Mouse (Mus musculus): ENCODE results near the gene Apold1. TPM values are rescaled to one million over a fixed set of nuclear protein-coding genes. Genes with fewer than 3 reads are reported as not detected.

The Apold1 gene
- polyA plus RNA-seq, 1 experiment from 2014 or later = 0.23 TPM

- CTCF ChIA-PET = interaction anchor here (0.7 to 4.9 kb wide), 16 partner anchors 10 to 118 kb away, joined by 3 to 40 read pairs (median 8); partner anchors contain the start of gene Ddx47
- in situ Hi-C loops (cut with MboI; ENCODE audit: low pct_unique_long_range_greater_than_20kb) = loop anchor here (5.0 kb wide), 2 partner anchors 42 to 117 kb away; partner anchors contain the start of gene Gprc5a
- no peak for DNase-seq (ENCODE audit: low read depth, low spot score)
- peak; percentile 72 for ATAC-seq
- no peak for TF ChIP-seq CTCF (IDR thresholded peaks at IDR 0.05)
- POLR2A ChIA-PET = interaction anchor here (0.7 to 1.5 kb wide), 2 partner anchors 25 to 31 kb away, joined by 3 read pairs; no protein-coding TSS in a partner anchor
- H3K27me3 ChIP-seq = no peaks in the 10 kb centered on the region
Measured at GRCm38 (mm10) chr6:135024781-135025420, 43.4 kb downstream of the Apold1 start.

GRCm38 (mm10) chr6:135026232-135026631 lies 44.7 kb downstream of the Apold1 start:
- POLR2A ChIA-PET = interaction anchor here (1.0 to 1.5 kb wide), 2 partner anchors 14 to 30 kb away, joined by 3 to 5 read pairs; partner anchors contain the start of gene Ddx47
- TF ChIP-seq CTCF (IDR thresholded peaks at IDR 0.05) = peak; percentile 85
- DNase-seq (ENCODE audit: low read depth, low spot score) = no peak
- in situ Hi-C loops (cut with MboI; ENCODE audit: low pct_unique_long_range_greater_than_20kb) = loop anchor here (5.0 kb wide), 2 partner anchors 41 to 116 kb away; partner anchors contain the start of gene Gprc5a
- H3K27me3 ChIP-seq = no peaks in the 10 kb centered on the region
- peak; percentile 64 for ATAC-seq
- CTCF ChIA-PET = interaction anchor here (0.8 to 4.9 kb wide), 25 partner anchors 11 to 123 kb away, joined by 3 to 40 read pairs (median 5); no protein-coding TSS in a partner anchor

- ATAC-seq = no peak
- DNase-seq (ENCODE audit: low read depth, low spot score) = no peak
Measured at GRCm38 (mm10) chr6:135026755-135027154, 45.2 kb downstream of the Apold1 start.

GRCm38 (mm10) chr6:135029246-135029645 lies 47.7 kb downstream of the Apold1 start:
- ChIA-PET POLR2A (interaction anchor here (0.6 kb wide), 1 partner anchor 1776 kb away, joined by 3 read pairs; no protein-coding TSS in a partner anchor), CTCF (interaction anchor here (1.1 to 2.4 kb wide), 3 partner anchors 31 to 120 kb away, joined by 3 to 6 read pairs (median 5); no protein-coding TSS in a partner anchor)
- in situ Hi-C loops (cut with MboI; ENCODE audit: low pct_unique_long_range_greater_than_20kb) = loop anchor here (5.0 kb wide), 2 partner anchors 38 to 113 kb away; partner anchors contain the start of gene Gprc5a
- ATAC-seq (peak; percentile 47), DNase-seq (ENCODE audit: low read depth, low spot score) (no peak)
- TF ChIP-seq CTCF (IDR thresholded peaks at IDR 0.05) = no peak
- no peaks in the 10 kb centered on the region for H3K27me3 ChIP-seq

More at GRCm38 (mm10) chr6:135026755-135027154, 45.2 kb downstream of the Apold1 start:
- no peaks in the 10 kb centered on the region for H3K27me3 ChIP-seq
- ChIA-PET POLR2A (interaction anchor here (0.6 to 1.0 kb wide), 3 partner anchors 10 to 39 kb away, joined by 4 to 5 read pairs (median 5); partner anchors contain the start of genes Ddx47 and Gprc5a), CTCF (interaction anchor here (0.8 to 4.9 kb wide), 25 partner anchors 11 to 223 kb away, joined by 3 to 40 read pairs (median 5); no protein-coding TSS in a partner anchor)
- in situ Hi-C loops (cut with MboI; ENCODE audit: low pct_unique_long_range_greater_than_20kb) = loop anchor here (5.0 kb wide), 2 partner anchors 41 to 116 kb away; partner anchors contain the start of gene Gprc5a
- TF ChIP-seq CTCF (IDR thresholded peaks at IDR 0.05) = no peak

Other genes starting within 250 kb of the Apold1 start
- 43.7 TPM for gene Dusp16, start 189.1 kb upstream of the Apold1 start, polyA plus RNA-seq (2021)
- gene Crebl2, start 151.6 kb upstream of the Apold1 start, polyA plus RNA-seq (2021) = 19.6 TPM
- gene Gpr19, start 83.1 kb upstream of the Apold1 start, polyA plus RNA-seq (2021) = 4.2 TPM
- gene Cdkn1b, start 61.3 kb upstream of the Apold1 start, polyA plus RNA-seq (2021) = 76.0 TPM
- gene Ddx47, start 29.9 kb downstream of the Apold1 start, polyA plus RNA-seq (2021) = 76.9 TPM
- gene Gprc5a, start 83.9 kb downstream of the Apold1 start, polyA plus RNA-seq (2021) = 80.0 TPM
- gene Gprc5d, start 136.6 kb downstream of the Apold1 start, polyA plus RNA-seq (2021) = not detected
- gene Fam234b, start 216.3 kb downstream of the Apold1 start, polyA plus RNA-seq (2021) = 16.8 TPM
- gene Hebp1, start 216.3 kb downstream of the Apold1 start, polyA plus RNA-seq (2021) = 5.2 TPM

Measured in Patski (cell line).